Mouse (Mus musculus): ENCODE results near the gene Zik1.

Zik1 gene

DNA sequence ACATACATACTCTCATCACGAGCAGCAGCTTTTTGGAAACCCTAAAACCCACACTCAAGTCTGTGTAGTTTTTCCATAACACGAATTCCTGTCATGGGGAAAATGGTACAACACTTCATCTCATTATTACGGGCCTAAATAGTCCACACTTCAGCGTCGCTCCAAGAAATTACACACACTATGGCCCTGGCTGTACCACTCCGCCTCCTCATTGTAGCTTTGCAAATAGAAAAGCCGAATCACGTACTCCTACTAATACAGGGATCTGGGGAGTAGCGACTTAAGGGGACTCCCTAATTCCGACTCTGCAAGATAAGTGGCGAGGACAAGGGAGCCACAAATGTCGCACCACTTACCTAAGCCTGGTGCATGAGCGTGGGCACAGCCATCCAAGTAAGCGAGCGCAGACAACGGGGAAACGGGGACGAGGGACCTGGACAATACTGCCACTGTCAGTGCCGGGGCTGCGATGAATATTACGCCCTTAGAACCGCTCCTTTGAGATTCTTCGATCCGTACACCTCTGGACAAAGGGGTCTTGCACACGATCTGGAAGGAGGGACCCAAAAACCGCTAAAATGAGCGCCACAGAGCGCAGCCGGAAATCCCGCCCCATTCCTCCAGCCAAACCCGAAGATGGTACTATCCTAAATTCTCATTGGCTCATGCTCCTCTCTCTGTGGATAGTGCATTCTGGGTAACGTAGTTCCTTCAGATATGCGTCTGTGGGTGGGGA lies at the start of gene Zik1:
Gene Zik1 (minus strand): TSS at position 609 of the 736 bp plus-strand sequence.
- peak; percentile 70 for DNase-seq

- no peak for DNase-seq
These were observed 384 bp upstream of the Zik1 start for GRCm38 (mm10) chr7:10495578-10495977.

DNA sequence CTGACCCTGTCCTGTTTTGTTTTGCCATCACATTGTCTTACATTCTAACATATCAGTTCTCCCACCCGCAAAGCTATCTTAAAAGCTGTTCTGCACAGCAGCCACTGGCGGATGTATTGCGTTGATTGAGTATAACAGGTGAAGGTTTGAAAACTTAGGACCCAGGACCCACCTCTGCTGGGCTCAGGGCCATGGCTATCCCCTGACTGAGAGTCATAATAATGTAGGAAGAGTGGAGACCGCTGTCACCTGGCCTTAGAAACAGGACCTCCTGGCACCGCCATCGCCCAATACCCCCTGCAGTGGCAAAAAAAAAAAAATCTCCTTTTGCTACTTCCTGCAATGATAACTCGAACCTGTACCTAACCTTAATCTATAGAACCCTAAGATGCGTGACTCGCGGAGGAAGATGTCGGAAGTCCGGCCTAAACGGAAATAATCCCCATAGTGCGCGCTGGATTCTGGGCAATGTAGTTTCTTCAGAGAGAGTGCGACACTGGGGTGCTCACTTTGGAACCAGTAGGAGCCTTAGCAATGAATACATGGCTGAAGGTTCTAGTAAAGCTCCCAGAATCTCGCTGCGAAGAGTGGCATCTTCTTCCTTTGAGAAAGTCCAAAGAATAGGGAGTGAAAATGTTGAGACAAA lies 14.5 kb downstream of the Zik1 start:
- peak; percentile 37 for DNase-seq

DNA sequence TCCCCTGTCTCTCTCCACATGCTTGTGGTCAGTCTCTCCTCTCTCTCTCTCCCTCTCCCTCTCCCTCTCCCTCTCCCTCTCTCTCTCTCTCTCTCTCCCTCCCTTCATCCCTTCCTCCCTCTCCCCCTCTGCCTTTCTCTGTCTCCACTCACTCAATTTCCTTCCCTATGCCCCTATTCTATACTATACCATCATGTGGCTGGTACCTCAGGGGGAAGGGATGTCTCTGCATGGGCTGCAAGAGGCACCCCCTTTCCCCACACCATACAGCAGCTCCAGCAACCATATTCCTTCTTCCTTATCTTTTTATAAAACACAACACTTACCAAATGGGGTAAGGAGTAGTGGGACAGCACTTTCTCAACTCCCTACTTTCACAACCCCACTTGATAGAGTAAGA lies 15.4 kb downstream of the Zik1 start:
- no peak for DNase-seq

GRCm38 (mm10) chr7:10458166-10458565 lies 37.0 kb downstream of the Zik1 start:
- DNase-seq = no peak

DNA sequence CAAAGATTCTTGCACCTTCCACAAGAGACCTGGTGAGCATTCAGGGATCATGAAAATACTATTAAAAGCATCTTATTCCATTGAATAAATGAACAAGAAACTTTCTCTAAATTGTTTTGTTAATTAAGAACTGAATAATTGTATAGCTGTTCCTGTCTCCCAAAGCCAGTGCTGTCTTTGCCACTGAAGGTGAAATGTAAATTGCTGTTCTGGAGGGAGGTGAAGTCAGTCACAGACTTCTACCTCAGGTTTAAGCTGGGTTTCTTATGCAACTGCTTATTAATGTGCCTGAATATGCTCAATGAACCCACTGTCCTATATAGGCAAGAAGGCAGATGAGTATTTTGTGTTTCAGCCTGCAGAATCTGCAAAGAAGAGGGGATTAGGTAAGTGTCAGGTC lies 52.2 kb downstream of the Zik1 start, which contains the start of gene Vmn1r67:
Gene Vmn1r67 (plus strand): TSS at position 301 of the 400 bp plus-strand sequence.
- DNase-seq = no peak
